Mouse (Mus musculus) liver, embryonic 14.5 days (tissue): ENCODE measurements around the gene Ccl19.
"Not testable (repeated sequence)": the region's sequence is repeated elsewhere in the genome, so short reads cannot be mapped to it uniquely, and the experiment has no call there.

Source experiments
- CTCF ChIP-seq: IDR thresholded peaks from 2 replicates; pipeline ENCODE4 v1.5.1; 2016; ENCODE audit warnings: antibody characterized with exemption, low read depth, control low read depth
- EP300 ChIP-seq: IDR thresholded peaks from 2 replicates; pipeline ENCODE4 v1.6.1; 2016; ENCODE audit warnings: antibody characterized with exemption, low read depth

DNA sequence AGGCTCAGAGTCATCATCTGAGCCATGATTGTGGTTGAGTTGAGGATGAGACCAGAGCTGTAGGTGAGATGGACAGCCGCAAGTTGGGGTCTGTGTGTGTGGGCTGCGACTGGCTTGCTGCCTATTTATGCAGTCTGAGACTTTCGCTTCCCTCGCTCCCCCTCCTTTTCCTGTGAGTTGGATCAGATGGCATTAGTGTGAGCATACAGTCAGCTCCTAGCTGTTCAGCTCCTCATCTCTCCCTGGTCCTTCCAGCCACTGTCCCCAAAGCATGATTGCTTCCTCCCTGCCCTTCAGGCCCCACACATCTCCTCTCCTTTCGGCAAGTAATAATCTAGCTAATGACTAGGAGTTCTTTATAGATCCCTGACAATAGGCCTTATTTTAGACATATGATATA lies 17.5 kb upstream of the Ccl19 start, which contains the start of gene Ccl21a:
- TF ChIP-seq EP300, CTCF: not testable (repeated sequence)
